Mouse (Mus musculus): ENCODE measurements around the gene Sgk1. TPM values are rescaled to one million over a fixed set of nuclear protein-coding genes. Genes with fewer than 3 reads are reported as not detected.
A peak's percentile ranks its signal among the peaks of the same experiment; 100 is the strongest.

Gene Sgk1
- total RNA-seq, 4 experiments from 2014 or later: 86.0 to 164 (median 138) TPM

DNA sequence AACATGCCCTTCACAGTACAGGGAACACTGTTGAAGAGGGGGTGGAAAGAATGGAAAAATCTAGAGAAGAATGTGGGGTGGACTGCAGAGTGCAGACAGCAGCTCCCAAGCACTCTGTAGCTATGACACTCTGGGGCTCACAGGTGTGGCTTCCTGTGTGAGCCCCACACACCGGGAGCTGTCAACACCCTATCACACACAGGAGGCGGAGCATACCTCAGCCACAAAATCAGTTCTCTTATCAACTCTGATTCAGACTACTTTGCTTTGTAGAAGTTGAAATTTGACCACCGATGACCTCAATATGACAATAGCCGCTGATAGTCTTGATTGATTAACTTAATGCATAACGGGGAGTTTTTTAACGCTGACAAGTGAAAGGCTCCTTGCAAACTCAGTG lies 93.4 kb downstream of the Sgk1 start:
- DNase-seq: no peak

DNA sequence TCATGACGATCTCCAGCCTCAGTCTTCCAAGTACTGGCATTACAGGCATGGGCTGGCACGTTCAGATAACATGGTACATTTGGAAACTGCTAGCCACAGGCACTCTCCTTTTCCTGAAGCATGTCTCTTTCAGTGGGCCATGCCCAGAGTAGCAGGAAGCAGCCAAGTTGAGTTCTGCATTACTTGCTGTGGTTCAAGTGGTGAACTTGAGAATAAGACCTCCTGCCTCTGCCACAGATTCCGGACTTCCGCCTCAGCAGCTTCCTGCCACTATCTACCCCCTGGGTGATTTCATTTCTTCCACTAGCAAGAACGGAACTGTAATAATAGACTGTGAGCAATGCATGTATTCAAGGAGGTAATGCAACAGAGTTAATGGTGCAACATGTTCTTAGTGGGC lies 94.3 kb downstream of the Sgk1 start:
- no peak for DNase-seq

DNA sequence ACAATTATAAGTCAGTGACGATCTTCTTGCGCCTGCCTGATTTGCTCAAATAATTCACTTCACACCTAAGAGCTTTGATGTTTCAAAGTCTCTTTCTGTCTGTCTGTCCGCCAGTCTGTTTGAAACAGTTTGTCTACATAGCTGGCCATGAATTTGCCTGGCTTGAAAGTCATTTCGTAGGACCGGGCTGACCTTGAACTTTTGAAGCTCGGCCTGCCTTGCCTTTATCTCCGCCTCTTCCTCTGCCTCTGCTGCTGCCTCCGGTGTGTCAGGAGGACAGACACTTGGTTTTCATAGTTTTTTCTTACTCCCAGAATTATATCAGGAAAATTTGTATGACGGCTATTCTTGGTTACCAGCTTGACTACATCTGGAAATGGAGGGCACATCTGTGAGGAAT lies 96.4 kb downstream of the Sgk1 start:
- peak; percentile 72 for DNase-seq

DNA sequence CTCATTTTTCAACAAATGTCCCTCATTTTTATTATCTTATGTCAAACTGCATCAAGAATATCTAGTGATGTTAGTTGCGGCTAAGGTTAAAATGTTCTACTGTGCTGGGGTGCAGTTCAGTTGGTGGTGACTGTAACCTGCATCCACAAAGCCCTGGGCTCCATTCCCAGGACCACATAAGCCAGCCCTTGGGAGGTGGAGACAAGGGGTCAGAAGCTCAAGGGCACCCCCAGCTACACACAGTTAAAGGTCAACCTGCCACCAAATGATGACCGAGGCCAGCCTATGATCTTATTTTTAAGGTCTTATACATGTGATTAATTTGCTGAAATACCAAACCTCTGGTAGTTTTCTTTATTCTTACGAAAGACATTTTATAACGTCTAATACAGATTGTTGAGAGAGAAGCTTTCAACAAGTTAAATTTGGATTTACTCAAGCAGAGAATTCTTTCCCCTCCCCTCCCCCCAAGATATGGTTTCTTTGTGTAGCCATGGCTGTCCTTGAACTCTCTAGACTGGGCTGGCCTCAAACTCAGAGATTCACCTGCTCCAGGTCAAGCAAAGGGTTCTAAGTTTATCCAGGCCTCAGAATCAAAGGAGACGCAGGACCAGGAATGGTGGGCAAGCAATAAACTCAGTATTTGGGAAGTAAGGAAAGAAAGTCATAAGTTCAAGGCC lies 97.4 kb downstream of the Sgk1 start:
- DNase-seq: peak; percentile 81

DNA sequence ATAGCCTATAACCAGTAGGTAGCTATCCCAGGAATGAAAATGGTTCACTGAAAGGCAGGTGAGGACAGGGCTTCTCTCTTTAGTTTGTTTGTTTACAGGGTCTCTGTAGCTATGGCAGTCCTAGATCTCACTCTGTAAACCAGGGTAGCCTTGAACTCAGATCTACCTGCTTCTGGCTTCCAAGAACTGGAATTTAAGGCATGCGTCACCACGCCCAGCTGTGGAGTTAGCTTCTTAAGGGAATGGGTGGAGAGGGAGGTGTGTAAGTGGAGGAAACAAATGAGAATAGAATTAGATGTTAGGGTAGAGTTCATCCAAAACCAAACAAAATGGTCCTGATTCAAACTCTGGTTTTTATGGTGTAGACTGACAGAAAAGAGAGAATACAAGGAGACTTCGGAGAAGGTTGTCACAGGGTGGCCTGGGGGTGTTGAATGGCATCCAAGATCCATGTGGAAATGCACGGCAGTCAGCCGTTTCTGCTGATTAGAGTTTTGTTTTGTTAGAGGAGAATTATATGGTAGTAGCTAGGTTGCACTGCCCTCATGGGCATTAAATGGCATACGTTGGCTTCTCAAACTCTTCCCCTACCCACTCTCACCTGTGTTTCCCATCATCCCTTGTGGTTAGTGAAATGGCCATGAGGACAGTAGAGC lies 98.9 kb downstream of the Sgk1 start:
- DNase-seq: no peak

DNA sequence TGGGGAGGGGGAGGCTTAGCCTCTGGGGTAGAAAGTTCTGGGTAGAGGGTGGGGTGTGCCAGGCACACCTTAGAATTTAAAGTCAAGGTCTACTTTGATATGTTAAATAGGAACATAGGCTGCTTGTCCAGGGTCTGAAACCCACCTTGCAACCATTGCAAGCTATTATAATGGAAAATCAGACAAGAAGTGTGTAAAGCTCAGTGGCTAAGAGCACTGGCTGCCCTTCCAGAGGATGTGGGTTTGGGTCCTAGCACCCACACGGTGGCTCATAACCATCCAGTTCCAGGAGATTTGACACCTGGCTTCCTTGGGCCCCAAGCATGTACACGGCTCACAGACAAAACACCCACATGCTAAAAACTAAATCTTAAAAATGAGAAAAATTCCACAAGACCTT lies 100.3 kb downstream of the Sgk1 start:
- no peak for DNase-seq

DNA sequence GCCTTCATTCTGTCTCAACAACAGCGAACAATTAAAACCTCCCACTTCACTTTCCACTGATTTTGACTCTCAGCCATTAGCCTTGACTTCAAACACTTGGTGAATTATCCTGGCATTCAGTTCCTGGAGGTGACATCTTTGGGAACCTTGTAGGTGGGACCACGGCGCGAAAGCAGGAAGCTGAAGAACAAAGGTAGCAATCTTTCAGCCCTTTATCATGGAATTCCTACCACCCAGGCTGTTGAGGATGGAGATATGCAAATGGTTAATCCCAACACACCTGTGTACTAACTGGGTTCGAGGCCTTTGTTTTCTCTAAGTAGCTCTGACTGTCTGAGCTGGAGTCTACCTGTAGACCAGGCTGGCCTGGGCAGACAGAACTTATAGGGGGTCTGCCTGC lies 106.5 kb downstream of the Sgk1 start:
- DNase-seq: no peak

- DNase-seq: peak; percentile 74
Measured at GRCm38 (mm10) chr10:21991351-21991840, 109.4 kb downstream of the Sgk1 start.

GRCm38 (mm10) chr10:21991986-21992833 lies 110.2 kb downstream of the Sgk1 start:
- DNase-seq: no peak

DNA sequence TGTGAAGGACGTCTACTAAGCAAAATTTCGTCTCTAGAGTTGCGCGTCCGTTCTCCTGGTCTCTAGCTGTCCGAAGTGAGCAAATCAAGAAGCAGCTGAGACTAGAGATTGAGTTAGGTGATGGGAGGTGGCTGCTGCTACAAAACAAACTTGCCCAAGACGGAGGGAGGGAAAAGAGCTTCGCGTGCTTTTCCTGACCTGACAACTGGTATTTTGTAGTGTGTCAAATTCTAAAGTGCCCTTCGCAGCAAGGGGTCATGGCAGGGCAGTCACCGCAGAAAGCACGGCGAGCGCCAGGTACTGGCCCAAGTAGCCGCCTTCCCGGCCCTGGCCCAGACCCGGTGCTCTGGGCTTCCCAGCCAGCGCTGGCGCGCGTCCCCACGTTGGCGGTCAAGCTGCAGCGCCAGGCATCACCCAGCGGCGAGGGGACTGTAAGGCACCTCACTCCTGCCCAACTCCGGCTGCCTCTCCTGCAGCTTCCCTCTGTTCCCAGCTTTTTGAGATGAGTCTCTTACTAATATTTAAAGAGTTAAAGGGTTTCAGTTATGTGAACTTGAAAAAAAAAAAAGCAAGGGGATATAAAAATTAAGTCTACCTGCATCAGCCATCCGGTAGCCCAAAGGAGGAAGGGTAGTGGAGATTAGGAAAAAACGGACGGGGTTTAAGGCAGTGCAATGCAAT lies 111.0 kb downstream of the Sgk1 start:
- DNase-seq: peak; percentile 79

GRCm38 (mm10) chr10:21993515-21994373 lies 111.8 kb downstream of the Sgk1 start:
- peak; percentile 65 for DNase-seq

DNA sequence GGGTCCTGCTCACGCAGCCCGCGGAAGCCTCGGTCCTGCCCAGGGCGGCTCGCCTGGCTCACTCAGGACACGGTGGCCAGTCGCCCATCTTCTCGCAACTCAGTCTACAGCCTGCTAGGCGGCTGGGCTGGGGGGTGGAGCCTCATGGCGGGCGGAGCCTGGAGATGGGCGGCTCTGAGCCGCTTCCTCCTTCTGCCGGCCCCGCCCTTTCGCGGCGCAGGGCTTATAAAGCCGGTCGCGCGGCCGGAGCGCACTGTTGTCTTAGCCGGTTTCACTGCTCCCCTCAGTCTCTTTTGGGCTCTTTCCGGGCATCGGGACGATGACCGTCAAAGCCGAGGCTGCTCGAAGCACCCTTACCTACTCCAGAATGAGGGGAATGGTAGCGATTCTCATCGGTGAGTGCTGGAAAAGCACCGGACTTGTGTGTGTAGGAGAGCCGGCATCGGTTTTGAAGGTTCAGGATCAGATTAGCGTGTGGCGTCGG lies 112.5 kb downstream of the Sgk1 start:
- peak; percentile 95 for DNase-seq

DNA sequence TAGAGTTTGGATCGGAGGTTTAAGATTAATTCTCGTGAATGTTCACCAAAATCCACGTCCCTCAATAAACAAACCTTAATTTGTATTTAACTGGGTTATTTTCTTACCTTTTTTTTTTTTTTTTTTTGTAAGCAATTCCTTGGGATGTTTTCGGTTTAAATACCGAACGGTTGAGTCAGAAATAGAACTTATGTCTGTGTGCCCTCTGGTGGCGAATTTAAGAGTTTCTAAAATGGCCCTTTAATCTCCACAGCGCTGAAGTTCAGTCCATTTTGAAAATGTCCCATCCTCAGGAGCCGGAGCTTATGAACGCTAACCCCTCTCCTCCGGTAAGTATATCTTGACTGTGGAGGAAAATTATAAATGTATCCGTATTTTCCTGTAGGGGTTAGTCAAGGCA lies 113.2 kb downstream of the Sgk1 start:
- no peak for DNase-seq

GRCm38 (mm10) chr10:21995661-21996308 lies 113.8 kb downstream of the Sgk1 start:
- DNase-seq: no peak

GRCm38 (mm10) chr10:21996660-21997447 lies 114.9 kb downstream of the Sgk1 start:
- DNase-seq: no peak

DNA sequence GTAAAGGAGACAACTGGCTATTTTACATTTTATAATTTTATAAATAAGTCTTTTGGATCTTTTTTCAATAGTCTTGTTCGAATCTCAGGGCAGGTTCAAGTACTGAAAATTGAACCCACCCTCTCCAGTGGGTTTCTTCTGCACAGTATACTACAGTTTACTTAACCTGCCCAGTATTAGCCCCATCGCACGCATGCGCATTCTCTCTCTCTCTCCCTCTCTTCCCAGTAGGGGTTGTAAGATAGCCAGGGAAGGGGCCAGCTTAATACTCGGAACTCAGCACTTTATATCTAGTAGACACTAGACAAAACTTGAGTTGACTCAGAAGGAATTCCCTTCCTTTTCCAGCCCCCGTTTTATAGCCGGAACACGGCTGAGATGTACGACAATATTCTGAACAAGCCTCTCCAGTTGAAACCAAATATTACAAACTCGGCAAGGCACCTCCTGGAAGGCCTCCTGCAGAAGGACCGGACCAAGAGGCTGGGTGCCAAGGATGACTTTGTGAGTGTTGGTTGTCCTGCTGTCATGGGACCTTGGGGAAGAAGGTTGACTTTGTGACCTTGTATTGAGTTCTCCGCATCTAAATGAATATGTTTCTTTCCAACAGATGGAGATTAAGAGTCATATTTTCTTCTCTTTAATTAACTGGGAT lies 115.7 kb downstream of the Sgk1 start:
- no peak for DNase-seq

DNA sequence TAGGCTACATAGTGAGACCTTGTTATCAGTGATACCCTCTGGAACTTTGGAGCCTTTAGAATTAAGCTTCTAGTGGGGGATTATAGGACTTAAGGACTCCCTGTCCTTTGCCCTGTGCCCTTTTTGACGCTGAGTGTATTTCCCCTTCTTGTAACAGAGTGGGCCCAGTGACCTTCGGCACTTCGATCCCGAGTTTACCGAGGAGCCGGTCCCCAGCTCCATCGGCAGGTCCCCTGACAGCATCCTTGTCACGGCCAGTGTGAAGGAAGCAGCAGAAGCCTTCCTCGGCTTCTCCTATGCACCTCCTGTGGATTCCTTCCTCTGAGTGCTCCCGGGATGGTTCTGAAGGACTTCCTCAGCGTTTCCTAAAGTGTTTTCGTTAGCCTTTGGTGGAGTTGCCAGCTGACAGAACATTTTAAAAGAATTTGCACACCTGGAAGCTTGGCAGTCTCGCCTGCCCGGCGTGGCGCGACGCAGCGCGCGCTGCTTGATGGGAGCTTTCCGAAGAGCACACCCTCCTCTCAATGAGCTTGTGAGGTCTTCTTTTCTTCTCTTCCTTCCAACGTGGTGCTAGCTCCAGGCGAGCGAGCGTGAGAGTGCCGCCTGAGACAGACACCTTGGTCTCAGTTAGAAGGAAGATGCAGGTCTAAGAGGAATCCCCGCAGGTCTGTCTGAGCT lies 116.7 kb downstream of the Sgk1 start:
- DNase-seq: no peak

- no peak for DNase-seq
Measured at GRCm38 (mm10) chr10:22000491-22001306, 118.7 kb downstream of the Sgk1 start.
